ENCODE assay signal across 8 mouse cellular contexts in genomic region chr6:50312647-50313046, GRCm38 (mm10). TPM values are rescaled to one million over a fixed set of nuclear protein-coding genes. Genes with fewer than 3 reads are reported as not detected.
A peak's percentile ranks its signal among the peaks of the same experiment; 100 is the strongest.
DNase-seq lines count a peak whose midpoint lies in the region; ATAC-seq lines count a peak whose summit lies in the region.

No protein-coding gene starts in this region.

- no peak overlapping the region for H3K4me2 ChIP-seq in hindbrain, embryonic 15.5 days

- WGBS in hindbrain, embryonic 15.5 days = 46% methylated on average over 4 of the region's 4 CpGs

- H3K4me1 ChIP-seq in hindbrain, embryonic 15.5 days (replicated peaks) = no peaks in the 10 kb centered on the region

- H3K9ac ChIP-seq in hindbrain, embryonic 15.5 days = no peak overlapping the region

- ATAC-seq in hindbrain, embryonic 15.5 days (ENCODE audit: low FRiP score, low read depth) = peak; percentile 67; the same call in 1 of the 2 replicates
- ATAC-seq in megakaryocyte, adult 5-6 weeks (ENCODE audit: poor library complexity, severe bottlenecking) = peak; percentile 99

- no peaks in the 10 kb centered on the region for H3K27me3 ChIP-seq in hindbrain, embryonic 15.5 days

- DNase-seq in R1 (ENCODE audit: low read depth, low spot score) = peak; percentile 81
- peak; percentile 91 to 94 for DNase-seq in cerebellum, postnatal 10 days
- peak; percentile 46 to 72 for DNase-seq in frontal cortex, postnatal 14 days (ENCODE audit: low spot score in 2 of 2)
- peak; percentile 68 to 71 for DNase-seq in layer of hippocampus, postnatal 25 days (ENCODE audit: extremely low spot score in 1 of 2, low spot score in 1 of 2)
- DNase-seq in right cerebral cortex, postnatal 10 days (ENCODE audit: low spot score in 2 of 2) = peak; percentile 69 to 75
- DNase-seq in urinary bladder, postnatal 10 days (ENCODE audit: low spot score) = peak; percentile 22

- H3K27ac ChIP-seq in hindbrain, embryonic 15.5 days (replicated peaks) = no peak overlapping the region

- no peaks in the 10 kb centered on the region for H3K36me3 ChIP-seq in hindbrain, embryonic 15.5 days

- no peak overlapping the region for H3K4me3 ChIP-seq in hindbrain, embryonic 15.5 days

- no peaks in the 10 kb centered on the region for H3K9me3 ChIP-seq in hindbrain, embryonic 15.5 days

RNA-seq across cellular contexts. Expression of gene Gsdme, which starts 49.0 kb away (rescaled TPM):
- polyA plus RNA-seq in hindbrain, embryonic 15.5 days (2015; fragmentation: Nextera tagmentation; extraction: Ambion mirVana) = 73.9 and 75.3 TPM in 2 replicates
- 10 to 100 TPM in 1 of 2 experiments, 1 to 10 TPM in 1; 9.6 to 11.2 TPM for total RNA-seq in layer of hippocampus, postnatal 25 days (2021)
- total RNA-seq in megakaryocyte, adult 5-6 weeks (2015) = 17.1 and 17.9 TPM in 2 replicates
- total RNA-seq in megakaryocyte, adult 5-6 weeks (2017) = 18.6 and 31.3 TPM in 2 replicates

Comparison
In these comparisons a context has a peak if more than half of its experiments do, and no peak if none do; other contexts are left out.
1. DNase-seq: peak in every context shown above with its lines; median percentile 92 in cerebellum, postnatal 10 days; 81 in R1; 72 in right cerebral cortex, postnatal 10 days; 70 in layer of hippocampus, postnatal 25 days; 59 in frontal cortex, postnatal 14 days; 22 in urinary bladder, postnatal 10 days.